Mouse (Mus musculus) activated CD4-positive, CD25-positive, alpha-beta regulatory T cell, adult 4 months (primary cell): ENCODE data around the gene Mrps17. TPM values are rescaled to one million over a fixed set of nuclear protein-coding genes. Genes with fewer than 3 reads are reported as not detected.
"Not testable (repeated sequence)": the region's sequence is repeated elsewhere in the genome, so short reads cannot be mapped to it uniquely, and the experiment has no call there.

Experiments used
- ATAC-seq: one replicate; pipeline ENCODE4 v1.8.0; 2017
- polyA plus RNA-seq, 2 experiments: library from polyadenylated mRNA; unstranded; fragments of 100-300 nt; shearing (Covaris generic); gene quantifications; one replicate each; pipeline ENCODE4 v1.2.1; 2017

The Mrps17 gene
- 100 to 1,000 TPM; 117 to 121 TPM for polyA plus RNA-seq

DNA sequence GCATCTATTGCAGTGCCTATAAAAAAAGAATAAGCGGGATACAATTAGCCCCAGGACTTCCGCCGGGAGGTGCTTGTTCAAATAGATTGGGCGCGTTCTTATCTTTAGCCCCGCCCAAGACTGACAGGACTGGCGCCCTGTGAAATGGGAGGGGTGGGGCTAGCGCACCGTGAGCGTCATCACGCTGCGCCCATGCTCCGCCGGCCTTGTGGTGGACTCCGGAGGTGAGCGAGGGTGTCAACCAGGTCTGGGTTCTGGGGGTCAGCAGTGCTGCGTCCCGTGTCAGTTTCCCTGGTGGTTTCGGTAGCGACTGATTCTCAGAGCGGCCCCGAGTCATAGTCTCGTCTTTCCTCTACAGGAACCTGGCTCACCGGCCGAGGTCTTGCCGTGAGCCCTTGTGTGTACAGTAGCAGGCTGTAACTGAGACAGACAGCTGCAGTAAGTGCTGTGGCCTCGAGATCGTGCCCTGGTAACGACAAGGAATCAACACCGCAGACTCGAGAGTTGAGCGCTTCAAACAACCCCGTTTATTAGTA is at the start of gene Mrps17:
Mrps17 (plus strand) TSS at position 172 of the 536 bp plus-strand sequence.
- ATAC-seq, result peak; percentile 99

DNA sequence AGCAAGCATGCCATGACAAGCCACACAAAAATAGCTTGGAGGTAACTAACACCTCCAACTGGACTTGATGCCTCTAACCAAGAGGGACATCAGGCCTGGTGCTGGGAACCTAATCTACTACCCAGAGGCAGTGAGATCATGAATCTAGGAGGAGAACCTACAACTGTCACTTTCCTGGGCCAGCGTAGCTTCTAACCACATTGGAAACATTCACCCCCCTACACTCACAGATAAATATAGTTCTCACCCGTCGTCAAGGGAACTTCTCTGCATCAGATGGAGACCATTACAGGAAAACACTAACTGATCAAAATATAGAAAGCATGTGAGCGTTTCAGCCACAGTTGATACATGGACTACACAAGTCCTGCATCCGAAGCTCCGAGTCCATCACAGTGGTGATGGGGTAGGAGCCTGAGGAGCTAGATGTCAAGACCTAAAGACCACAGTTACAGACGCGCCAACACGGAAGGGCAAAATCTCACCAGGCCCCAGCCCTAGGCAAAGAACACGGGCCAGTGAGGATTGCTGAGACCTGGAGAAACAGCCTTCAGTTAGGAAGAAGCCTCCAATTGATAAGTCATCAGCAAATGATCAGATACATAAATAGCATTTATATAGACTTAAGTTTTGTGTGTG is 48.9 kb upstream of the Mrps17 start:
- ATAC-seq, result no peak

DNA sequence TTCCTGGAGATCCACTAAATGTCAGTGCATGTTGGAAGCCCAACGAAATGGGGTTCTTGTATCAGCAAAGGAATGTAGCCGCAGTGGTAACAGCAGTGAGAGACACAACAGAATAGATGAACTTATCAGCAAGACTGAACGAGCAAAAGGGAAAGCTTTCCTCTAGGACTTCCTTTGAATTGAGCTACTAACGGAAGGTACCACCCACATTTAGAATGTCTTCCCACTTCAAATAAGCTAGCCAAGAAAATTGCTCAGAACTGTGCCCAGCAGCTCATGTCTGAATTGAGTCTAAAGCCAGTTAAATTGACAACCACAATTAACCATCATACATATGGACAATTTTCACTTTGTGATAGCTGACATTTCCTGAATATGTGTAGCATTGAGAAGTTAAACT is 47.4 kb upstream of the Mrps17 start:
- ATAC-seq, result no peak

DNA sequence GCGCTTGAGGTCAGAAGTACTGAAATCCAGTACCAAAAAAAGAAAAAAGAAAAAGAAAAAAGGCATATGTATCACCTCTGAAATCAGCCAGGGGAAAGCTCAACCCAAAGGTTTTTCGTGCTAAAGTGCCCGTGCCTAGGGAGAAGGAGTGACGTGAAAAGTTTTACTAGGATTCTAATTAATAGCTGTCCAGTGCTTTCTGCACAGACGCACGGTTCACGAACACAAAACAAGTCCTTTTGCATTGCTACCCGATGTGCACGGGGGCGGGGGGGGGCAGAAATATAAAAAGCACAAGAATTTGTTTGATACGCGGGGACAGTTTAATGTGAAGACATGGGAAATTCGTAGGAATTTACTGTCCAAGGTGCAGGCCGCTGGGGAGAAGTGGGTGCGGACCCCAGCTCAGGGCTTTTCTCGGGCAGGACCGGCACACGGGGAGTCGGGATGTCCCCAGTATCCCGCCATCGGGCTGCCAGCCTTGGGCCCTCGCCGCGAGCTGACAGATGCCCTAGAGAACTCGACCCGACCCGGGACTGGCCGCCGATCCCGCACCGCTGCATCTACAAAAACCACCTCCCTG is 45.8 kb upstream of the Mrps17 start:
- peak; percentile 12 for ATAC-seq

DNA sequence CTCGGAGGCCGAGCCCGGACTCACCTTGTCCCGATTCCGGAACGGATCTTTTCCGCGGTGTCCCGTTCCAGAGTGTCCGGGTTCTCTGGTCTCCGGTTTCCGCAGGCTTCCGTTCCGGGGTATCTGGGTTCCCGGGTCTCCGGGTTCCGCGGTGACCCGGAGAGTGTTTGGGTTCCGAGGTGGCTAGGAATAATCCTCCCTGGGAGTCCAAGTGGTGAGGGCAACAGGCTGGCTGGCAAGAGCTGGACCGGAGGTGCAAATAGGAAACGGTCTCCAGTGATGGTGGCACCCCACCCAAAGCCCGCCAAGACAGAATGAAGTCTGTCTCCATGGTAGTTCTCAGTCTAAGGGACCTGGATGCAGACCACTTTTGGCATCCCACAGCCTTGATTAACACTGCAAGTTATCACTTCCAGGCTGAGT is 45.2 kb upstream of the Mrps17 start, which contains the start of gene Zfp11:
Zfp11 (minus strand) TSS at position 64 of the 423 bp plus-strand sequence.
- ATAC-seq, result peak; percentile 76

DNA sequence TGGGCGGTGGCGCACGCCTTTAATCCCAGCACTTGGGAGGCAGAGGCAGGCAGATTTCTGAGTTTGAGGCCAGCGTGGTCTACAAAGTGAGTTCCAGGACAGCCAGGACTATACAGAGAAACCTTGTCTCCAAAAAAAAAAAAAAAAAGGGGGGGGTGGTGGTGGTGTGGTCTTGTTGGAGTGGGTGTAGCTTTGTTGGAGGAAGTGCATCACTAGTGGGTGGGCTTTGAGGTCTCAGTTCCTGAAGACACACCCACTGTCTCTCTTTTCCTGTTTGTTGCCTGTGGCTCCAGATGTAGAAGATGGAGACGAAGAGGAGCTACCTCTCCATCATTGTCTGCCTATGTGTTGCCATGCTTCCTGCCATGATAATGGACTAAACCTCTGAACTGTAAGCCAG is 30.2 kb upstream of the Mrps17 start:
- ATAC-seq, result not testable (repeated sequence)

DNA sequence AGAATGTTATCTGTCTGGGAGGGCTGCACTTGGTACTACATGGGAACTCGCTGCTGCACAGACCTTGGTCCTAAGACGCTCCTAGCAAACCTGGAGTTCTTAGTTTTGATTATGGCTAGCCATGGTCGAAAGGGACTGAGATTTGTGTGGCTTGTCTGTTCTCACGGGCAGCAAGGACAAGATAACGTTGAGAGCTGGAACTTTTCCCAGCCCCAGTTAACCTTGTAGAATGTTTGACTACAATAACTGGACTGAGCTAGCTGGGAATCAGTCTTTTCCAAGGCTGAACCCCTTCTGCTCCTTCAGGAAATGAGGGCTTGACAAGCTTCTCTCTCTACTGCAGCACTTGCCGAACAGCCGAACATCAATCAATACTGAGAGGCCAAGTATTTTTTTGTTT is 27.7 kb upstream of the Mrps17 start:
- ATAC-seq, result no peak

DNA sequence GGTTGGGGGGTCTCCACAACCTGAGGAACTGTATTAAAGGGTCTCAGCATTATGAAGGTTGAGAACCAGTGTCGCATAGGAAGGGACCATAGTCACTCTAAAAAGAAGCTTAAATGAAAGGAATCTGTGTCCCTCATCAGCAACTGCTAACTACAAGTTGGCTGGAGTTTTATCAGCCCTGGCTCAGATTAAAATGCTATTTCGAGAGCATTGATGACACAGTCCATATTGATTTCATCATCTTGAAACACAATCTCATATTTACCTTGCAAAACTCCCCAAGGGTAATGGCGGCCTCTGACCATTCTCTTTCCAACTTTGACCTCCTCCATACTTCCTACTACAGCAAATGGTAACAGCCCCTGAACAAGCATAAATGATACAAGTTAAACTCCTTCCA is 24.8 kb upstream of the Mrps17 start:
- no peak for ATAC-seq

DNA sequence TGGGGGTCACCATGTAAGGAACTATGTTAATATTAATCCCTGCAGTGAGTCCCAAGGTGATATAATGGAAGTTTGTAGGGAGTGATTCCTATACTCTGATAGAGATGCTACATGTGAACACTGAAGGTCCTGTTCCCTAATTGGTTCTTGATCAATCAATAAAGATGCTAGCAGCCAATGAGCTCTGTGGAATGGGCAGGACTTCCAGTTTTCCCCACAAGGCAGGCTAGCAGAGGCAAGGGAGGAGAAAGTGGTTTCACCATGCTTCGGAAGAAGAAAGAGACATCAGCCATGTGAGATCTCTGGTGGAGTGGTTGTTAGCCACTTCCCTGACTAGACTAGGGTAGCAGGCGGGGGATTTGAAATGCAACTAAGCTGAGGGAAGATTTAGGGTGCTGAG is 14.8 kb upstream of the Mrps17 start:
- no peak for ATAC-seq

DNA sequence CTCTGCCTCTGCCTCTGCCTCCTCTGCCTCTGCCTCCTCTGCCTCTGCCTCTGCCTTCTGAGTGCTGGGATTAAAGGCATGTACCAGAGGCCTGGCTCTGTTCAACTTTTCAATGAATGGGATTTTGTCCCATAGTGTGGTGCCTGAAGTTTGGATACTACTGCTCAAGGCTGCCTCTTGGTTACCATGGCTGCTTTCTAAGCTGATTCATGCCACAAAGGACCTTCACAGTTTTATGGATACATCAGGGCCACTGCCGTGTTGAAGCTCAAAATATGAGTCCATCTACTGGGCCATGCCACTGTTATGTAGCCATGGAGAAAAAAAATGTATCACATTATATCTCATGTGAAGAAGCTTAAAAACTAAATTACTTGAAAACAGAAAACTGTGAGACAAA is 13.6 kb upstream of the Mrps17 start:
- no peak for ATAC-seq

DNA sequence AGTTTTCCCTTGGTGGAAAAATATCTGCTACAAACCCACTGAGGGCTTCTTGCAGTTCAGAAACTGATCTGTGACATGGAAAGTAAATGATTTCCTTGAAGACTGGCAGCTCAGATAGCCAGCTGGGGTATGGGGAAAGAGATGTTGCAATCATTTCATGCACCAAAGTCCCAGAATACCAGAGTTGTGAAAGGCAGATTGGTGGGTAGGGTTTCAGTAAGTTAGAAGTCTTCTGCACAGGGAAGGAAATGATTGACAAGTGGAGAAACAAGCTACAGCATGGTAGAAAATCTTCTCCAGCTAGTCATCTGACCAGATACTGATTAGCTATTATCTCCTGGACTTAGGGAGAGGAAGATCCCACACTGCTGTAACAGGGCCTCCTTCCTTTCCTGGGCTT is 11.9 kb upstream of the Mrps17 start:
- ATAC-seq, result no peak

DNA sequence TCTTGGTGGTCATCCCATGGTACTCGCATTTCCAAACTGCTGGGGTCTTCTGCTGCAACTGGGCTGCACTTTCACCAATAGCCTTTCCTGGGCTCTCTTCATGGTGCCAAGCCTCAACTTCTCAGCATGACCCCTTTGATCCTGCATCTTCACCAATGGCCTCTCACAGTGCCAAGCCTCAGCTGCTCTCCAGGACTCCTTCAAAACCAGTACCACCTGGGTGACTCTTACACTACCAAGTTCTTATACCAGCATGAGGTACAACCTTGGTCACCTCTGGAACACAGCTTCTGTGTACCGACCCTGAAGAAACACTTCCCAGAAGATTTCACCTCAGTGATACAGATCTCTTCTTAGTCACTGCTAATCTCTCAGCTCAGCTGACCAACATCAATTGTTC is 6.9 kb upstream of the Mrps17 start, which contains the start of gene Sept14:
Sept14 (minus strand) TSS at position 101 of the 400 bp plus-strand sequence.
- no peak for ATAC-seq

DNA sequence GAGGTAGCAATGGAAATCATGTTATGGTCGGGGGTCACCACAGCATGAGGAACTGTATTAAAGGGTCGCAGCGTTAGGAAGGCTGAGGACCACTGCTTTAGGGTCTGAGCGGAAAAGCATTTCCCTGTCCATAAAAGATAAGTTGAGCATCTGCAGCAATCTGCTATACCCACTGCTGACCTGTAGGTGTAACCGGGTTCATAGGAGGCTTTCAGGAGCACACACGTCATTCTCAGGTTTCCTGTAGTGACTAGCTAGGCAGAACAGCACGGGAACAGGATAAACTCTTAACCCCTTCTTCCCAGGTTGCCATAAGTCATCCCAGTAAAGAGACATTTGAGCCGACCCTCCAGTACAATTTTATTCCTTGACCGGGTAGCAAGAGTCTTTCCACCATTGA is 1.7 kb downstream of the Mrps17 start:
- ATAC-seq, result no peak

DNA sequence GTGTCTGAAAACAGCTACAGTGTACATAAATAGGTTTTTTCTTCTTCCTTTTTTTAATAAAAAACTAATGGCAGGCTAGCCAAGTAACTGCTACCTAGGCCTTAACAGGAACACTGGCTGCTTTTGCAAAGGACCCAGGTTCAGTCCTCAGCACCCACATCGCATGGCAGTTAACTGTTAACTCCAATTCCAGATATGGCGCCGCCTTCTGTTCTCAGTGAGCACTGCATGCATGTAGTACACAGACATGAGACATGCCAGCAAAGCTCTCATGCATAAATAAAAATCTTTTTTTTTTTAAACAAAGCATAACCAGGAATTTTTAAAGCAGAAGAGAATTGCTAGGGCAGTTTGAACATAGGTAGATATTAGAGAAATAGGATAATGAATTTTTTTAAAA is 4.9 kb downstream of the Mrps17 start:
- ATAC-seq, result no peak

DNA sequence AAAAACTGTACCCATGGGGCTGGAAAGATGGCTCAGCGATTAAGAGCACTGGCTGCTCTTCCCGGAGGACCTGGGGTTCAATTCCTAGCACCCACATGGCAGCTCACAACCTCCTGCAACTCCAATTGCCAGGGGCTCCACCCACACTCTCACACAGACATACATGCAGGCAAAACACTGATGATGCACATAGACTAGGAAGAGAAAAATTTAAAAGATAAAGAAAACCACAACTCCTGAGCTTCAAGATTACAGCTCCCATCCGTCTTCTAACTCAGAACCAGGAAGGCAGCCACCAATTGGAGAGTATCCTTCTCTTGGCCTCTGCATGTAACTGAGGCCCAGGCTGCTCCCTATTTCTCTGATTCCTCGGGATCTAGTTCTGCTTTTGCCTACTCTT is 9.0 kb downstream of the Mrps17 start:
- ATAC-seq, result peak; percentile 19

DNA sequence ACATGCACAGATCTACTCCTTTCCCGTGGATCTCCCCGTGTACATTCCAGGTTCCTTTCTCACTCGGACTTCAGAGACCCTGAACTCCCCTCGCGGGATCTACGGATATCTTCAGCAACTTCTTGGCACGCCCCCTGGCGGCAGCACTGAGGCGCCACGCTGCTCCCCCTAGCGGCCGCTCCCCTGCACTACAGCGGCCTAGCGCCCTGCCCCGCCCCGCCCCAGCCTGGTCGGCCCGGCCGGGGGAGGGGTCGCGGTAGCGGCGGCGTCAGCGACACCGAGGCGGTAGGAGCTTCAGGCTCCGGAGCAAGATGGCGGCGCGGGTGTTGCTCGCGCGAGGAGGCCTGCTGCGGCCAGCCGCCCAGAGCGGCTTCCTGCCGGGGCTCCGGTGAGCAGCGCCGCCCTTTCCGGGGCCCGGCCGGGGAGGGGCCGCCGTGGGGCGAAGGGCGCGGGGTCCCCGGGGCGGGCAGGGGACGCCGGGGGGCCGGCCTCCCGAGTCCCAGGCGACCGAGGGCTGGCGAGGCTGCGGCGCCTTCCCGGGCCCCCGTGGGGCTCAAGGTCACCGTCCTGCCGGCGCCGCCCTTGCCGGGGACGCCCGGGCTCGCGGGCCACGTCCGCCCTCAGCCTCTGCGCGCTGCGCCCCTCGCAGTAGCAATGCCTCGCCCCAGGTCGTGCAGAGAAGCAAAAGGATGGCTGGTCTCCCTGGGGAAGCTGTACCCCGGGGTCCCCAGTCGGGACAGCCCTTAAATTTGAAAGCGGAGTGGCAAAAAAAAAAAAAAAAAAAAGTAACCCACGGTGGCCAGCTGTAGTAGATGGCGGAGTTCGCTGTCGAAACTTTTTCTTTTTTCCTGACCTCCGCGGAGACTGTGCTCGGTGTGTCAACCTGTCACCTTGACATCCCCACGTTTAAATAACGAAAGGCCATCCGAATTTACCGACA is 9.8 kb downstream of the Mrps17 start, which contains the start of gene Nipsnap2:
Nipsnap2 (plus strand) TSS at position 230 of the 940 bp plus-strand sequence.
- ATAC-seq, result peak; percentile 84

DNA sequence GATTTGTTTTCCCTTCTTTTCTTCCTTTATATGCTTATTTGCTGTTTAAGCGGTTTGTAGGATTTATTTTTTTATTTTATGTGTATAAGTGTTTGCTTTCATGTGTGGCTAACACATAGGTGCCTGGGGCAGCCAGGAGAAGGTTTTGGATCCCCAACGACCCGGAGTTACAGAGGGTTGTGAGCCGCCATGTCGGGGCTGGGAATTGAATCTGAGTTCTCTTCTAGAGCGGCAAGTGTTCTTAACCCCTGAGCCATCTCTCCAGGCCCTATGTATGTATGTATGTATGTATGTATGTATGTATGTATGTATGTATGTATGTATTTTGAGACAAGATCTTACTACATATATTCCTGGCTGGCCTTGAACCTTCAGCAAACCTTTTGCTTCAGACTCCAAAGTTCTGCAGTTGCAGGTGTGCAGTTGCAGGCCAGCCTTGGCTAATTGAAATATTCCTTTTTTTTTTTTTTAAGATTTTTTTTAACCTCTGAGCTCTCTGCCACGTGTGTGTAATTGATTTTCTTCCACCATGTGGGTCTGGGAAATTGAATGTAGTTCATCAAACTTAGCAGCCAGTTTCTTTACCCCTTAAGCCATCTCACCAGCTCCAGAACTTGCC is 10.6 kb downstream of the Mrps17 start:
- no peak for ATAC-seq

DNA sequence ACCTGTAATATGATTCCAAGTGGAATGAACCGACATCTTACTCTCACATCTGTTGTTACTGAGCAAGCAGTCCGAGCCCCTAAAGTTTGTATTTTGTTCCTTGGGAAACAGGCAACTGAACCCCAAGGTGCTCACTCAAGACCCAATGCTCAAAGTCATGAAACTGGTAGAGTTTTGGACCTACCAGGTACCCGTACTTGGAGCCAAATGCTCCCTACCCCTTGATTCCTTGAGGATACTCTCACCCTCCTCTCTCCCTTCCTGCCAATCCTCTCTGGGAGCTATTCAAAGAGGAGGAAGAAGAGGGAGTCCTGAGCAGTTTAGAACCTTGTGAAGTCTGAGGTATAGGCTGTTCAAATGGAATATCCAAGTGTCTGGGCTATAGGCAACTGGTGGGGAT is 11.5 kb downstream of the Mrps17 start:
- no peak for ATAC-seq

DNA sequence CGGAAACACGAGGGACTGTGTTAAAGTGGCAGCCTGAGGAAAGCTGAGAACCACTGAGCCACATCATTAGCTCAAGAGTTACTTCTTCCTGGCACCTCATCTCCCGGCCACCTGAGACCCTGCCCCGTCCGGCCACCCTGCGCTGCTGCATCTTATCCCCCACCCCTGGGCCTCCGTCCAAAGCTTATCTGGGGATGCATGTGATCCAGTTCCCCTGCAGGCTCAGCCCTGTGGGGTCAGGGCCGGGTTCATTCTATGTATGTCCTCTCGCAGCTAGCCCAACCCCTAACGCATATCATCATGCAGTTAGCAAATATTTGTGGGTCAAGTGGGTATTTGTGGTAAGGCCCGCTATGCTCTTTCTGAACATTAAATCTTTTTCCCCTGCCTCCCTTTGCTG is 14.0 kb downstream of the Mrps17 start:
- no peak for ATAC-seq

DNA sequence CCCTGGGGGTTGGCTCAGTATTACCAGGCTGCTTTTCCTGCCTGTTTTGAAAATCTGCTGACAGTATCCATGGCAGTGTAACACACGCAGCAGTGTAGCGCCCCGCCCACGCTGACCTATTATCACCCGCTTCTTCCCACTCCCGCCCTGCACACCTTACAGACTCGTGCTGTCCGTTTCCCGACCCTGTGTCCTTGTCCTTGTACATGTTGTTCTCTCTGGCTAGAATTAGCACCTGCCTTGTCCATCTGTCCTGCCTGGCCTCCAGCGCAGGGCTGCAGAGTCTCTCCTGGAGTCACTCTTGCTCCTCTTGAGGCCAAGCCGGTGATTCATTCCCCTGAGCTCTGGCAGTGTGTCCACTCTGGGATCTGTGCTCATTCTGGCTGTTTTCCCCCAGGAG is 15.0 kb downstream of the Mrps17 start:
- no peak for ATAC-seq

DNA sequence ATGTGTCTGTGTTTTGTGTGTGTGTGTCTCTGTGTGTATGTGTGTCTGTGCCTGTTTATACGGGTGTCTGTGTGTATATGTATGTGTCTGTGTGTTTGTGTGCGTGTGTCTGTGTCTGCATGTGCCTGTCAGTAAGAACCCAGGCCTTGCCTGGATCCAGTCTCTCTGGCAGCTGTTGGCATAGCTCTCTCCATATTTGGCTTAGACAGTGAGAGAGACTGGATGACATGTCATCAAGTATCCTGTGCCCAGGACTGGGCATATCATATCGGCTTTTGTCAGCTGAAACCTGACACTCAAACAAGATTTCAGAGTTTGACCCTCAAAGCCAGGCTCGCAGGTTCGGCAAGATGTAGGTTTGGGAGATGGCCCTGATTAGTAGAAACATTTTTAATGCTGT is 15.7 kb downstream of the Mrps17 start:
- no peak for ATAC-seq

DNA sequence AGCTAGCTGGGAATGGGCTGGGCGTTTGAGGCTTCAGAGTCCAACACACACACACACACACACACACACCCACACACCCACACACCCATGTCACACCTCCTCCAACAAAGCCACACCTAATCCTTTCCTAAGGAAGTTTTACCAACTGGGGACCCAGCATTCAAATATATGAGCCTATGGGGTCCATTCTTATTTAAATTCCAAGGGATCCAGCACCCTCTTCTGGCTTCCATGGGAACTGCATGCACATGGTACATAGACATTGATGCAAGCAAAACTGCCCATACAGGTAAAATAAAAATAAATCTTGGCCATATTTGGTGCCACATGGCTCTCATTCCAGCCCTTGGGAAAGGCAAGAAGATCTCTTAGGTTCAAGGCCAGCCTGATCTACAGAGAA is 25.7 kb downstream of the Mrps17 start:
- no peak for ATAC-seq
